Mouse (Mus musculus): ENCODE results near the gene Mgat3.

Gene Mgat3

GRCm38 (mm10) chr15:80258240-80259170 is 85.0 kb downstream of the Mgat3 start:
- no peak for DNase-seq (ENCODE audit: low read depth, low spot score)

- no peak for DNase-seq (ENCODE audit: low read depth, low spot score)
Measured at GRCm38 (mm10) chr15:80259406-80260045, 86.0 kb downstream of the Mgat3 start.

- DNase-seq (ENCODE audit: low read depth, low spot score), result peak; percentile 74
Measured at GRCm38 (mm10) chr15:80260677-80261076, 87.2 kb downstream of the Mgat3 start.

- no peak for DNase-seq (ENCODE audit: low read depth, low spot score)
Measured at GRCm38 (mm10) chr15:80261100-80261499, 87.6 kb downstream of the Mgat3 start.

- DNase-seq (ENCODE audit: low read depth, low spot score), result peak; percentile 85
Measured at GRCm38 (mm10) chr15:80263610-80264575, 90.4 kb downstream of the Mgat3 start, which contains the start of gene Rps19bp1. TSS of gene Rps19bp1 (minus strand) at chr15:80264315.

All from retina, postnatal 7 days (tissue).